Comparison of ENCODE assay signal across 8 mouse cellular contexts in genomic region chr7:101011681-101012367, GRCm38 (mm10). TPM values are rescaled to one million over a fixed set of nuclear protein-coding genes. Genes with fewer than 3 reads are reported as not detected.
A peak's percentile ranks its signal among the peaks of the same experiment; 100 is the strongest.
DNase-seq lines count a peak whose midpoint lies in the region; ATAC-seq lines count a peak whose summit lies in the region.

No protein-coding gene starts in this region.

- no peaks in the 10 kb centered on the region for H3K36me3 ChIP-seq in forebrain, embryonic 15.5 days

- H3K4me1 ChIP-seq in forebrain, embryonic 15.5 days, result peaks cover 8% of the 10 kb centered on the region

- H3K27ac ChIP-seq in forebrain, embryonic 15.5 days (replicated peaks), result no peak overlapping the region

- peak overlapping the region; percentile 92 for H3K4me2 ChIP-seq in forebrain, embryonic 15.5 days (replicated peaks)

- H3K27me3 ChIP-seq in forebrain, embryonic 15.5 days, result peaks cover 41% of the 10 kb centered on the region

- peak; percentile 63 for DNase-seq in CD4-positive helper T cell, adult 2 months (ENCODE audit: low read depth, low spot score)
- peak; percentile 52 for DNase-seq in adrenal gland, adult 8-10 months
- DNase-seq in layer of hippocampus, postnatal 36 days, result peak; percentile 28 to 34
- DNase-seq in right cerebral cortex, adult 2 months (ENCODE audit: low spot score in 2 of 2), result peak; percentile 19 to 21
- peak; percentile 72 for DNase-seq in urinary bladder, postnatal 25 days (ENCODE audit: low spot score)

- H3K9ac ChIP-seq in forebrain, embryonic 15.5 days (replicated peaks), result peak overlapping the region; percentile 39

- peak overlapping the region; percentile 44 for H3K4me3 ChIP-seq in forebrain, embryonic 15.5 days

- ATAC-seq in forebrain, embryonic 15.5 days (replicated peaks), result peak; percentile 94
- peak; percentile 88 to 93 for ATAC-seq in hematopoietic stem cell, adult 5-6 weeks (replicated peaks in 1 of 2; ENCODE audit: insufficient read depth in 1 of 2, low FRiP score in 2 of 2, low TSS enrichment in 1 of 2, low read depth in 1 of 2, poor library complexity in 2 of 2, severe bottlenecking in 2 of 2)
- peak; percentile 96 for ATAC-seq in megakaryocyte, adult 5-6 weeks (ENCODE audit: poor library complexity, severe bottlenecking)

- H3K9me3 ChIP-seq in forebrain, embryonic 15.5 days, result no peaks in the 10 kb centered on the region

- WGBS in forebrain, embryonic 15.5 days, result under 1% methylated on average over 53 of the region's 53 CpGs

RNA-seq across cellular contexts. Expression of gene P2ry2, which starts 0.8 kb away (rescaled TPM):
- 1 to 10 TPM; 1.4 to 6.4 (median 3.0) TPM for total RNA-seq in adrenal gland, adult 8-10 months (2022)
- 0.11 TPM in 1 of 2 replicates, not detected in the other for polyA plus RNA-seq in forebrain, embryonic 15.5 days (2015; fragmentation: Nextera tagmentation; extraction: Ambion mirVana)
- total RNA-seq in hematopoietic stem cell, adult 5-6 weeks (2017), result 10.1 and 13.9 TPM in 2 replicates
- under 1 TPM; 0.66 to 0.97 TPM for total RNA-seq in layer of hippocampus, postnatal 36 days (2021)
- total RNA-seq in megakaryocyte, adult 5-6 weeks (2015), result 1.6 and 2.1 TPM in 2 replicates
- 3.6 and 3.7 TPM in 2 replicates for total RNA-seq in megakaryocyte, adult 5-6 weeks (2017)

RNA-seq across cellular contexts. Expression of gene P2ry6, which starts 37.4 kb away (rescaled TPM):
- total RNA-seq in adrenal gland, adult 8-10 months (2022), result 1 to 10 TPM; 5.4 to 9.5 (median 6.5) TPM
- polyA plus RNA-seq in forebrain, embryonic 15.5 days (2015; fragmentation: Nextera tagmentation; extraction: Ambion mirVana), result 2.2 and 2.7 TPM in 2 replicates
- not detected in 2 replicates for total RNA-seq in hematopoietic stem cell, adult 5-6 weeks (2017)
- total RNA-seq in layer of hippocampus, postnatal 36 days (2021), result 1 to 10 TPM; 3.2 to 3.5 TPM
- 32.8 and 34.2 TPM in 2 replicates for total RNA-seq in megakaryocyte, adult 5-6 weeks (2015)
- 12.0 and 12.9 TPM in 2 replicates for total RNA-seq in megakaryocyte, adult 5-6 weeks (2017)

Comparison
In these comparisons a context has a peak if more than half of its experiments do, and no peak if none do; other contexts are left out.
1. DNase-seq: peak in every context shown above with its lines; median percentile 72 in urinary bladder, postnatal 25 days; 63 in CD4-positive helper T cell, adult 2 months; 52 in adrenal gland, adult 8-10 months; 31 in layer of hippocampus, postnatal 36 days; 20 in right cerebral cortex, adult 2 months.